Mouse (Mus musculus): Measurements from ENCODE around the gene Lyzl4.

The Lyzl4 gene

DNA sequence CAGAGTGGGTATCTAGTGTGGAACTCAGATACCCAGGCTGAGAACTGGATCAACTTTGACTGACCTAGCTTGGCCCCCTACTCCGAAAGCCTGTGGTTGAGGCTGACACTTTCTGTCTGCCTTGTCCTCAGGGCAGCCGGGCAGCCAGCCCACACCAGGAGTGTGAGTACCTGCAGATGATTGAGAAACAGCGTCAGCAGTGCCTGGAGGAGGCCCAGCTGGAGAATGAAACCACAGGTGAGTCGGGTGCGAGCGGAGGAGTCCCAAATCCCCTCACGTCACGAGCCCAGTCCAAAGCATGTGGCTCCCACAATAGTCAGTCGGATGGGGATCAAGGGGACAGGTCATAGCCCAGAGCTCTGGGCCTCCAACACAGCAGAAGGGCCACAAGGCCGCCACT lies 11.8 kb upstream of the Lyzl4 start:
- DNase-seq (ENCODE audit: low read depth in 2 of 2, low spot score in 2 of 2) = no peak

DNA sequence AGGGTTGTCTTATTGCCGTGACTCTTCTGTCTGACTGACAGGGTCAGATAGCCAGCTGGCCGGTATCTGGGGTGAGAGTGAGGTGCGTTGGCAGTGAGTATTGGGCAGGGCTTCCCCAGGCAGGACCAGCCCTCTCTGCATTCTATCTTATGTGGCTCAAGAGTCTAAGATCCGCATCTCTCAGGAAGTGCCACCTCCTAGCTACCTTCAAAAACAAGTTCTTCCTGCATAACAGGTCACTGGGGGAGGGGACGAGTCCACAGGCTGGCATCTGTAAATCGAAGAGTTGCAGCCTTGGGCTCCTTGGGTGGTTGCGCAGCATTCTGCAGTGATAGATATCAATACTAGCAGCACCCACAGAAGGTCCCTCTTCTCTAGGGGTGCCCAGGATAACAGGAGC lies 5.1 kb upstream of the Lyzl4 start:
- peak in 1 of 2 experiments; percentile 34 for DNase-seq (ENCODE audit: low read depth in 2 of 2, low spot score in 2 of 2)

DNA sequence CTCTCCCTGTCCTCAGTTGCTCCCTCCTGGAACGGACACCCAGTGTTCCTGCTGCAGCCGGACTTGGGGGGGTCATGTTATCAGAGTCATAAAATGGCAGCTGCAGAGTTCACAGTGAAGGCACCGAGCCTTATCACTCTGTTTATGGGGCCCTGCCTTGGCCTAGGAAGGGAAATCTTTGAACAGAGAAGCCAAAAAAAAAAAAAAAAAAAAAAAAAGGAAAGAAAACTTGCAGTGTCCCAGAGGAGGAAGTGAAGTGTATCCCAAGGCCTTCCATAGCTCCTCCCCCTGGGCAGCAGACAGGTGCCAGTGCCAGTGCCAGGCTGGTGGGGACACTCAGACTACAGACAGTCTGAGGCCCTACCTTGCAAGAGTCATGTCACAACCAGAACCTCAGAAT lies 3.0 kb upstream of the Lyzl4 start:
- no peak for DNase-seq (ENCODE audit: low read depth in 2 of 2, low spot score in 2 of 2)

DNA sequence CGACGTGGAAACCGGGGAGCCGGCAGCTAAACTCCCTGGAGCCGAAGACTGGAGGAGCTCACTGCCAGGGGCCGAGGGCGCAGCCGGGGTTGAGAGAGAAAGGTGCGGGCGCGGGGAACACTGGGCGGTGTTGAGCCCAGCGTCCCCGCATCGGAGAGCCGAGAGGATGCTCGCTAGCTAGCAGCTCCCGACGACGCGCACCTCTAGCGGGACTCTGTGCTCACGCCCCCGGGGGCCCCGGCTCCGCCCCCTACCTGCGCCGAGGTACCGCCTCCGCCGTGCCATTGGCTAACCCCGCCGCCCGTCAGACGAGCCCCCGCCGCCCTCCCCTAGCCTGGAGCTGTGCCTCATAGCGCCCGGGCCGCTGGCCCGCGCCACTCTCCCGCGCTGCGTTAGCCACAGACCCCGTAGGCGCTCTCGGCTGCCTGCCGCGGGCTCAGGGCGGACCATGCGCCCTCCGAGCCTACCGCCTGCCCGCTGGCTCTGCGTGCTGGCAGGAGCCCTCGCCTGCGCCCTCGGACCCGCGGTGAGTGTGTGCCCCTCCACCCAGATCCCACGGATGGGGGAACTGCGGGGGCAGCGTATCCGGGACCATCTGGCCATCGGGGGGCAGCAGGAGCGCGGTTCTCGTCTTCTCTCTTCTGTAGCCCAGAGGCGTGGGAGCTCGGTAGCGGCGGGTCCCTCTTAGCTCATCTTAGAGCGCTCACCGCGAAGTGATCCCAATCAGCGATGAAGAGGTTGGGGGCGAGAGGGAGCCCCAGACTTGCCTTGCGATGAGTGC lies 695 bp upstream of the Lyzl4 start, which contains the start of gene Vipr1:
Gene Vipr1 (plus strand): TSS at position 316 of the 781 bp plus-strand sequence.
- peak; percentile 87 to 93 for DNase-seq (ENCODE audit: low read depth in 2 of 2, low spot score in 2 of 2)

DNA sequence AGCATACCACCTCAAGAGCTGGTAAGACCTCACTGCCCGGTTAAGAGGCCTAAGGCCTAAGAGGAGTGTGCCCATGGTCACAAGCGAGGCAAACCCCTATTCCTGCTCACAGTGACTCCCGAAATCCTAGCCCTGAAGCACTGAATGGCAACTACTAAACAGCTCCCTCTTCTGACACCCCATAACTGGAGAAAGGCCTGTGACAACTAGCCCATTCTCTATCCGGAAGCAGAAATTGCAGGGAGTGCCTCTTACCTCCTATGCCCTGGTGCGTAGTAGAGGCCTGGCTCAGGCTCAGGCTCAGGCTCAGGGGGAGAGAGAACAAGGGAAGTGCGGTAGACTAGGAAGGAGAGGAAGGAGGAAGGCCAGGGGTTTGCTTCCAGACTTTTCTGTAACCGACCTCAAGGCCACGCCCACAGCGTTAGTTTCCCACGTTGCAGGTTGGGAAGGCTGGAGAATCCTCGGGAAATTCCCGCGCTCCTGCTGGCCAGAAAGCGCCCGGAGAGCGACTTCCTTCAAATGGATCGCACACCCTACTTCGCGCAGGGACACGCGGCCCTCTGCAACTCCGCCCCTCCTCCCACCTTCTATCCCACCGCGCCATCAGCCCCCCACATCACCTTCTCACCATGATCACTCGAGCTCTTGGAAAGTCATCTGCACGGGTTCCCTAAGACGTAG lies 521 bp downstream of the Lyzl4 start:
- no peak for DNase-seq (ENCODE audit: low read depth in 2 of 2, low spot score in 2 of 2)

DNA sequence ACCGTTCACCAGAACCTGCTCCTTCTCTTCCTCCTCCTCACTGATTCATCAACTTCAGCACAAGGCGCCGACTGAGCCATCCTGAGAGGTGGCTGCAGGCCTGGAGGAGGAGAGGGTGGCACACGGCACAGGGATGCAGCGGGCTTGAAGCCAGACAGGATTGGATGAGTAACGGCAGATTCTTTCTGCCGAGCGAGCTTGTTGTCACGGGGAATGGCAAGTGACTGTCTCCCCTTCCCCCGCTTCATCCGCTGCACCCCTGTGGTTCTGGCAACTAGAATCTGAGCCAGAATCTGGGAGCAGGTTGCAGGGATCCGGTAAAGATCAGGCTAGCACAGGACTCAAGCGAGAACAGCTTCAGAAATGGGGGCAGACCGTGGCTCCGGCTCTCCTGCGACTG lies 2.1 kb downstream of the Lyzl4 start:
- DNase-seq (ENCODE audit: low read depth in 2 of 2, low spot score in 2 of 2) = no peak

DNA sequence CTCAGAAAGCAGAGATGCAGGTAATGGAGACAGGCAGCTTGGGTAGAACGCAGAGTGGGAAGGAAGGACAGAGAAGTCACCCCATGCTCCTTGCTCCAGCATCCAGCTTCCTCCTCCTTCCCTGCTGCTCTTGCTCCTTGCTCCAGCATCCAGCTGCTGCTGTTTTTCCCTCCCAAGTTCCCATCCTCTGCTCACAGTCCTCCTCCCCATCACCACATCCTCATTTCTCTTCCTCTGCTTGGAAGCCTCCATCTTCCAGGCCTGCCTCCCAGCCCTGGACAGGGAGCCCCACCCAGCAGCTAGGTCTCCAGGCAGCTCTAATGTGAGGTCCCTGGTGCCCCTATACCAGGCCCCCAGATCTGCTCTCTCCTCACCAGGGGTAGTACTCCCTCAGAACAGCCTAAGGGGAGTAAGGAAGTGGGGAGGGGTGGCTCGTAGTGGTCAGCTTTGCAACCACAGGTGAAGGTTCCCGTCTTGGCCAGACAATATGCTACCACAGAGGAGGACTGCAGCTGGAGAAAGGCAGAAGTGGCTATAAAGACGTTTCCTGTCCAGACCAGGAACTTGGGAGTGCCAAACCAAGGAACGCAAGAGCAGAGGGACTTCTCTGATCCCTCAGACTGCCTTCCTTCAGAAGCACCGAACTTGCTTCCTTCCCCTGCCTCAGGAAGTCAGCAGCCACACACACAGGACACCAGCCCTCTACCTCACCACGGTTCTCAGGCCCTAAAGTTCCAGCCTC lies 5.9 kb downstream of the Lyzl4 start:
- no peak for DNase-seq (ENCODE audit: low read depth in 2 of 2, low spot score in 2 of 2)

DNA sequence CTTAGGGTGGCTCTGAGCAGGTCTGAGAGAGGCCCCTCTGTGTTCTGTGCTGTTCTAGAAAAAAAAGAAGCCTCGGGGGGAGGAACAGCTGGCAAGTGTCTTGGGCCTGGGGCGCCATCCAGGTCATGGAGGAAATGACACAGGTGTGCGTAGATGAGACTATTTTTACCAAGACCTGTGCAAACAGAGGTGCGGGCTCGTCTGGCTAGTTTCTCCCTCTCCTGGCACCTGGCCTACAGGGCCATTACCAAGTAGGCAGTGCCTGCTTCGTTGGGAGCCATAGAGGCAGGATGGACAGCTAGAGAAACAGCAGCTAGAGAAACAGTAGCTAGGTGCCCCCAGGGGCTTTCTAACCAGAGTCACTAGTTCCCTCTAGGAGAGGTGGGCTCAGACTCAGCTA lies 8.6 kb downstream of the Lyzl4 start:
- DNase-seq (ENCODE audit: low read depth in 2 of 2, low spot score in 2 of 2) = no peak

DNA sequence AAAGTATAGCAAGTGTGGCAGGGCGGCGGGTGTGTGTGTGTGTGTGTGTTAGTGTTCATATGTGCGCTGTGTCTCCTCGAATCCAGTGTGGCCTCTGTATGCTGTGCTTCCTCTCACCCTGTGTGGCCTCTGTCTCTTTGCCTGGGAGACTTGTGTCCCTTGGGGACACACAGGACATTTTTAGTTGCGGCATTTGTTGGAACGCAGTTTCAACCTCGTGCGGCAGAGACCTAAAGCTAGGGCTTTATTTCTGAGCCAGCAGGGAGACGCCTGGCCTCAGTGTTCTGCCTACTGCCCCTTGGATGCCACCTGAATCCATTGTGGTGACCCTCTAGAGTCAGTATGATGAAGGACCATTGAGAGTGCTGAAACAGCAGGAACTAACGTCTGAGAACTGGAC lies 9.0 kb downstream of the Lyzl4 start:
- DNase-seq (ENCODE audit: low read depth in 2 of 2, low spot score in 2 of 2) = no peak

DNA sequence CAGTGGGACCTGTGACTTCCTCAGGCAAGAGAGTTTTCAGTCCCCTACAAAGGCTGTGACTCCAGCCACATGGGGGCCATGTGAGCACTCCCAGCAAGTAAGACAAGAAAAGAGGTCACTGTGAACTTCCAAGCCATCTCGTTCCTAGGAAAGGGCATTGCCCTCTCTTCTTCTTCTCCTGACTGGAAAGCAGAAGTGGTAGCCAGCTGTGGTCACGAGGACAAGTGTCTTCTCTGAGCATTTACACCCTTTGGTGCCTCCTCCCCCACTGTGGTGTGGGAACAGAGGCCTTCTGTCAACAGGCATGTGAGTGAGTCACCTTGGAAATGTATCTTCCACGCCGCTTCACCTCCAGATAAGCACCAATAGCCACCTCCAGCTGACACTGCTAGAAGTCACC lies 9.9 kb downstream of the Lyzl4 start:
- no peak for DNase-seq (ENCODE audit: low read depth in 2 of 2, low spot score in 2 of 2)

DNA sequence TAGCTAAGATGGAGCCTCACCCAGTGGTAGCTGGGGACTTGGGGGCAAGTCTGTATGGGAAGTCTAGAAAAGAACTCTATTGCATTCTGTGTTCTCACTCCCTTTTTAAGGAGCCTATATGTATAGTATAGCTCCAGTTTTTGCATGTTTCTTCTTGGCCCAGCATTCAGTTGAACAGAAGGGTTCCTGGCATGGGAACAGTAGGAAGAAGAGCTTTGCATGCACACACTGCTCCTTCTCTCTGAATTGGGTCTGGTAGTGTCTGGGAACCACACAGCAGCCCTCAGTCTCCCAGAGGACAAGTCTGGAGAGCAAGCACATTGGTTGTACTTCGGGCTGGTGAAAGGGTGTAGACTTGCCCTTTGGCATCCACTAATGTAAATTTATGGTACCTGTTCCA lies 11.3 kb downstream of the Lyzl4 start:
- no peak for DNase-seq (ENCODE audit: low read depth in 2 of 2, low spot score in 2 of 2)

DNA sequence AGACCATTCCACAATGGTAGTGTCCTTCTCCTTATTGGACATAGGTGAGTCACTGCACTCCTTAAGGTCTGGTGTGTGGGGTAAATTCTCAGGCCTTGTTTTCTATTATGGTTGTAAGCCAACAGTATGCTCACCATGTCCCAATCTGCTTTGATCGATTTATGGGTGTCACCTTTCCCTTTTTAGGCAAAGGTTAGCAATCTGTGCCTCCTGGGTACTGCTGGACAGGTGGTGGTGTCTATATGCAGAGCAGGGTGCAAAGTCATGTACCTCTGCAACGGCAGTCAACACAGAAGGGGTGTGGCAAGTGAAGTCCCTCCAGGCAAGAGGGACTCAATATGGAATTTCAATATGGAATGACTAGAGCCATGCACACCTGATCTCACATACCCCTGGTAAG lies 17.0 kb downstream of the Lyzl4 start:
- DNase-seq (ENCODE audit: low read depth in 2 of 2, low spot score in 2 of 2) = no peak

DNA sequence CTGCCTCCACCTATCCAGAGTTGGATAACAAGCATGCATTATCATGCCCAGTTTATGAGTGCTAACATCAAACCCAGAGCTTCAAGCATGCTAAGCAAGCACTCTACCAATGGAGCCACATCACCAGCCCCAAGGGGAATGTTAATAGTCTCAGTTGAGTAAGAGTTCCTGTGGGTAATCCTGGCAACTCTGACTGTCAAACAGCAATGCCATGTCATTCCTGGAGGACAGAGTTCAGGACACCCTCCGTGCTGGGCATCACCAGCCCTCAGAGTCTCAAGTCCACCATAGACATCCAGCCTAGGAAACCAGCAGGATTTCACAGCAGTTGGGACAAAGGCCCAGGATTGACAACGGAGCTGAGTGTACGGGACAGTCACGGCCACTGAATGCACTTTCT lies 18.7 kb downstream of the Lyzl4 start:
- DNase-seq (ENCODE audit: low read depth in 2 of 2, low spot score in 2 of 2) = no peak

DNA sequence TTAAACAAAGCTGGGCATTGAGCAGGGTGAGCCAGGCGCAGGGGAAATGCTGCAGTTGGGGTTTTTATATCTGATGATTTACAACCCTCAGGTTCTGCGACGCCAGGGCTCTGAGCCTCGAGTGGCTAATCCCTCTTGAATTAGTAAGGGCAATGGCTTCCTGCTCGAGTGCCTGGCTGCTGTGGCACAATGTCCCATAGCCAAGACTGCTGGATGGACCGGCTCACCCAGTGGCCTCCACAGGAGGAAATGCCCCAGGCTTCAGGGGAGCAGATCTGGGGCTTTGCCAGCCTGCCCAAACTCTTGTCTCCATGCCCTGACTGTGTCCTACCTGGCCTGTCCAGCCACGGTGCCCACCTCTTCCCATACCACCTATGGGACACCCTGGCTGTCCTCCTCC lies 22.5 kb downstream of the Lyzl4 start:
- no peak for DNase-seq (ENCODE audit: low read depth in 2 of 2, low spot score in 2 of 2)

DNA sequence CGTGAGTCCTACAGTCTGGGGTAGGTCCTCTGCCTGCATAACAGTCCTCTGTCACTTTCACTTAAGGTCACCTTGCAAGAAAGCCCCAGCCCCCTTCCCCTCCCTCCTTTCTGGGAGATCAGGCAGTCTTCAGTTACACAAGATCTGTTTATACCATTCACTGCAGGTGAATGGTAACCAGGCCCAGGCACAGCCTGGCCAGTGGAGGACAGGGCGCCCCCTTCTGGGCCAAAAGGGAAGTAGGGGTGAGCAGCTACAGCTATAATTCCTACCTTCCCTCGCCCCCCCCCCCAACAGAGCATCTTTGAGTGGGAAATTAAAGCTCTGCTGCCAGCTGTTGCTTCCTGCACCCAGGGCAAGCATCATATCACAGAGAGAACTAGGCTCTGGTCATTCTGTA lies 25.4 kb downstream of the Lyzl4 start:
- DNase-seq (ENCODE audit: low read depth in 2 of 2, low spot score in 2 of 2) = peak in 1 of 2 experiments; percentile 36

DNA sequence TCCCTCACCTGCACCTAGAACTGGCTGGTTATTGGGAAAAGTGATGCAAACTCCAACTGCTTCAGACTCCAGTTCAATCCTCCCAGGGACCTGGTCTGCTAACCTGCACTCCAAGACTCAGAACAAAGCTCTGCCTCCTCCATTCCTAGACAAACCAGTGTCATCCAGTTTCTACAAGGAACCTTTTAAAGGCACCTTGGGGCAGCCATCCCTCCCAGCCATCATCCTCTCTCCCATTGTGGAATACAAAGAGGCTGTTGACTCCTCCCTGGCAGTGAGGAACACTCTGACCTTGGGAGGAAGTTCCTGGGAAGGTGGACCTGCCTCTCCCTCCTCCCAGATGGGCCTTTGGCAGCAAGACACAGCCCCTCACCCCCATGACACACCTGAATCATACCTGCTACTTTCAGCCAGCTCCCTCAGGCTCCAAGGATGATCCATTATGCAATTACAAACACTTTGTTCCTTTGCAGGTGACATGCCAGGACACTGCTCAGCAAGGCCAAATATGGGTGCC lies 27.6 kb downstream of the Lyzl4 start:
- no peak for DNase-seq (ENCODE audit: low read depth in 2 of 2, low spot score in 2 of 2)

DNA sequence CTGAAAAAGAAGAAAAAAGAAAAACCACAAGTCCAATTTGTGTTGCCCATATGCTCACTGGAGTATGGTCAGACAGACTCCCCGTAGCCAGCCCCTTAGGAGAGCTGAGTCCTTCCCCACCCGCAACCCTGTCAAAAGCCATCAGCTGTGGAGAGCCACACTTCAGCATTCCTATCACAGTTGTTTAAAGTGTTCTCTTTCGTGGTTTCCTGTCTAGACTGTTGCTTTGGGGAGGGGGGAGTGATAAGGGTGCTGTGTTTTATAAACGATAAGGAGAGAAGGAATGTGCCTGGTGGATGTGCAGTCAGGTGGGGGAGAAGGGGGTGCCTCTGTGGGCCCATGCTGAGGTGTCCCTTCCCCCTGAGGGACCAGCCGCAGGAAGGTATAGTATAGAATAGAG lies 28.7 kb downstream of the Lyzl4 start:
- no peak for DNase-seq (ENCODE audit: low read depth in 2 of 2, low spot score in 2 of 2)

DNA sequence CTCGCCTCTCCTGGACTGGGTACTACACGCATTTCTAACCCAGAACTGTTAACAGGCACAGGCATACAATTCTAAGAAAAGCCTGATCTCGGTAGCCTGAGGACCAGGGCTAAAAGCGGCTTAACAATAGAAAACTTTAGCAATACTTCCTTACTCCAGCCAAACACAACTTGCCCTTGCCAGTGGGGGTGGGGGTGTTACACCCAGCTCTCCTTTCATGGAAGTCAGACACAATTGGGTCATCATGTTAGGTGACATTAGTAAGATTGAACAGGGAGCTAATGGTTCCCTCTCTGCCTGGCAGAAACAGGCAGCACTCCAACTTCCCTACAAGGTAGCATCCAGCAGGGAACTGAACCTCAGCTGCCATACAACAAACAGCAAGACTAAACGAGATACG lies 32.5 kb downstream of the Lyzl4 start:
- no peak for DNase-seq (ENCODE audit: low read depth in 2 of 2, low spot score in 2 of 2)

DNA sequence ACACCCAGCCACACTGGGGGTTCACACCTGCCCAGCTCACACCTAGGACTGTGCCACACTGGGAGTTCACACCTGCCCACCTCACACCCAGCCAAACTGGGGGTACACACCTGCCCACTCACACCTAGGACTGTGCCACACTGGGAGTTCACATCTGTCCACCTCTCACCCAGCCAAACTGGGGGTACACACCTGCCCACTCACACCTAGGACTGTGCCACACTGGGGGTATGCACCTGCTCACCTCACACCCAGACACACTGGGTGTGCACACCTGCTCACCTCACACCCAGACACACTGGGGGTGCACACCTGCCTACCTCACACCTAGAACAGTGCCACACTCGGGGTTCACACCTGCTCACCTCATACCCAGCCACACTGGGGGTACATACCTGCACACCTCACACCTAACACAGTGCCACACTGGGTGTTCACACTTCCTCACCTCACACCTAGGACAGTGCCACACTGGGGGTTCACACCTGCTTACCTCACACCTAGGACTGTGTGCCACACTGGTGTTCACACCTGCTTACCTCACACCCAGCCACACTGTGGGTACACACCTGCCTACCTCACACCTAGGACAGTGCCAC lies 35.3 kb downstream of the Lyzl4 start:
- DNase-seq (ENCODE audit: low read depth in 2 of 2, low spot score in 2 of 2) = no peak

DNA sequence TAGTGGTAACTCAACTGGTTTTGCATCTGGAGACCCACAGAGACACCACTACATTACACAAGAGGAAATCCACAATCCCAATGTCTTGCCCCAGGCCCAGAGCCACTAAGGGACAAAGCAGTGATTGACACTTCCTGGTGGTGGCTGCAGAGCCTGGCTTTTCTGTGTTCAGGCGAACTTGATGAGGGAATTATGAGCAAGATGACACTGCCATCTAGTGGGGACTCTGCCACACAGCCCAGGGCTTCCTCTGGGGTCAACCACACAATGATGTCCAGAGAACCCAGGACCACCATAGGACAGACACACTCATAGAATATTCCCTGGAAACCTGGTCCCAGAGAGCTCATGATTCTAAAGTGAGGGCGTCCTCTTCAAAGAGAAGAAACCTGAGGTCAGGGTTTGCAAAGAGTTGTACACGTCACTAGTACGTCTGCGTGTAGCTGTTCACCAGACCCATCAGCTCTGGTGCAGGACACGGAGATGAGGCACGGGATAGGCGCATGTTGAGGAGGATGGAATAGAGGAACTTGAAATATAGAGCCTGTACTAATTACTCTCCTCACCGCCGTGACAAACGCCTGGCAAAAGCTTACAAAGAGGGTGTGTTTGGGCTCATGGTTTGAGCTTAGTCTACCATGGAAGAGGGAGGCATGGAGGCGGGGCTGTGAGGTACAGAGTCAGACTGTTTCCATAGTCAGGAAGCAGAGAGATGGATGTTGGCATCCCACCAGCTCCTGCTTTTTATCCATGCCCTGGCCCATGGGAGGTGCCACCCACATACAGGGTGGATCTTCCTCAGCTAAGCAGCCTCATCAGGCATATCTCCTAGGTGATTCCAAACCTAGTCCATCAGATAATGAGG lies 36.2 kb downstream of the Lyzl4 start:
- peak; percentile 21 to 46 for DNase-seq (ENCODE audit: low read depth in 2 of 2, low spot score in 2 of 2)

DNA sequence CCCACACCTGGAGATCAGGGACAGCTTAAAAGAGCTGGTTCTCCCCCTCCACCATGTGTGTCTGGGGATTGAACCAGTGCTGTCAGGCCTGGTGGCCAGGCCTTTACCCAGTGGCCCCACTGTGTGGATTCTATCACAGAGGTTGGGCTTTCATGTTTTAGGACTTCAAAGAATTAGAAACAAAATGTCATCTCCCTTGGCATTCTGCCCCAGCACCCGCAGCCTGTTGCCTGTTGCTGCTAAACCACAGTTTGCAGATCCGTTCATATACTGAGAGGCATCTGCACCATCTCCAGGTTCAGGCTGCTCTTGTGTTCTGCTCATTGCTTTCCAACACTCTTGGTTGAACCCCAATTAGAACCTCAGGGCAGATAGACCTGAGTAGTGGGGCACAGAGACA lies 39.5 kb downstream of the Lyzl4 start:
- DNase-seq (ENCODE audit: low read depth in 2 of 2, low spot score in 2 of 2) = no peak
